Mouse (Mus musculus) intestine, postnatal 0 days (tissue): ENCODE measurements around the gene Zbtb14. TPM values are rescaled to one million over a fixed set of nuclear protein-coding genes. Genes with fewer than 3 reads are reported as not detected.

Experiments
- ATAC-seq: fragments of 200-750 bp; cut with Nextera tagmentation; 2 replicates; pipeline ENCODE4 v1.8.0; 2017; ENCODE audit warnings: mild to moderate bottlenecking, moderate TSS enrichment, moderate library complexity
- H3K27ac ChIP-seq: fragments of 300-500 bp; sonication (generic); 2 replicates; pipeline ENCODE4 v1.5.1; 2014; ENCODE audit warnings: mild to moderate bottlenecking, low read depth, low read length, moderate library complexity
- H3K27me3 ChIP-seq: fragments of 300-500 bp; sonication (generic); replicated peaks from 2 replicates; pipeline ENCODE4 v1.6.1; 2014; ENCODE audit warnings: low read length, mixed read lengths; ENCODE audit not compliant: control insufficient read depth, insufficient read depth
- H3K36me3 ChIP-seq: fragments of 300-500 bp; sonication (generic); 2 replicates; pipeline ENCODE4 v1.6.1; 2014; ENCODE audit warnings: mild to moderate bottlenecking, moderate library complexity; ENCODE audit not compliant: control insufficient read depth, insufficient read depth
- H3K4me1 ChIP-seq: fragments of 300-500 bp; sonication (generic); replicated peaks from 2 replicates; pipeline ENCODE4 v1.6.1; 2014; ENCODE audit warnings: antibody characterized with exemption, low read length, mixed read lengths; ENCODE audit not compliant: control insufficient read depth, insufficient read depth
- H3K4me2 ChIP-seq: fragments of 300-500 bp; sonication (generic); replicated peaks from 2 replicates; pipeline ENCODE4 v1.6.1; 2014; ENCODE audit warnings: low read depth, mild to moderate bottlenecking, moderate library complexity
- H3K4me3 ChIP-seq: fragments of 300-500 bp; sonication (generic); 2 replicates; pipeline ENCODE4 v1.5.1; 2014; ENCODE audit warnings: low read depth, low read length
- H3K9ac ChIP-seq: fragments of 300-500 bp; sonication (generic); 2 replicates; pipeline ENCODE4 v1.6.1; 2014; ENCODE audit warnings: mild to moderate bottlenecking, low read depth, low read length
- H3K9me3 ChIP-seq: fragments of 300-500 bp; sonication (generic); 2 replicates; pipeline ENCODE4 v1.6.1; 2016; ENCODE audit warnings: mixed run types; ENCODE audit not compliant: control insufficient read depth
- CTCF ChIP-seq: sonication (generic); IDR thresholded peaks from 2 replicates; pipeline ENCODE4 v1.5.1; 2016; ENCODE audit warnings: low read depth, mild to moderate bottlenecking, control low read depth, antibody characterized with exemption, moderate library complexity
- WGBS: fragments of 180-500 bp; shearing (Covaris S2); extraction: QIAGEN DNeasy Blood & Tissue Kit; methylation state at CpG from one replicate; pipeline ENCODE4 v1.1.7; 2014; 5-methylcytosine and 5-hydroxymethylcytosine counted together
- polyA plus RNA-seq: library from polyadenylated mRNA; unstranded; fragments of >200 nt; fragmentation: Nextera tagmentation; extraction: Ambion mirVana; gene quantifications from 2 replicates; pipeline ENCODE4 v1.2.1, GENCODE M21; 2015

Zbtb14 gene
- polyA plus RNA-seq, 1 experiment from 2014 or later: 6.8 TPM

DNA sequence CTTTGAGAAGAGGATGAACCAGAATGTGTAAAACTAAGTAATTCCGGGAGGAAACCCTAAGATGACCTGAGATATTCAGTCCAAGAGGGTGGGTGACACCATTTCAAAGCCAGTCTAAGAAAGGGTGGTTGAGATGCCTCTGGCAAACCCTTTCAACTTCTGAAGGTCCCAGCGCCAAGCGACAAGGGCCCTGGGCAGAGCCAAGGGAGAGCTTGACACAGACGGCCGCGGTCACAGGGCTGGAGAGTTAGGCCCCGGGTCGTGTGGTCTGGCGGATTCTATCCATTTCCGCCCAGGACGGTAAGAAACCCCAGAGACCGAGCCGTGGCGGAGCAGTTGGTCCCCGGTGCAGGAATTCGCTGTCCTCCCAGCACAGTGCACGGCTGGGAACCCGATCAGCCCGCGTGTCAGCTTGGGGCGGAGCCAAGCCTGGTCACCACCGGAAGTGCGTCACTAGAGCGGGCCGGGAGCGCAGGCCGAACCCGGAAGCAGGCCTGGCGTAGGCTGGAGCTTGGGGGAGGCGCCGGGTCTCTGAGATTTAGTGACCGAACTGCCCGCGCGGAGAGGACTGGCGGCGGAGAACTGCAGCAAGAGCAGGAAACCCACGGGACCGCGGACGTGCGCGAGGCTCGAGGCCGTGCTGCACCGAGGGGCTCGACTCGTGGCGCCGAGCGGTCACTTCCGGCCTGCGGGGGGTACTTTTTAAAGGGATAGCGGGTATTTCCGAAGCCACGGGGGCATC, 34.2 kb downstream of the Zbtb14 start:
- Histone ChIP-seq H3K4me3 (peak overlapping the region; percentile 94), H3K36me3 (no peaks in the 10 kb centered on the region), H3K27ac (peak overlapping the region; percentile 98), H3K4me2 (peak overlapping the region; percentile 76), H3K4me1 (no peaks in the 10 kb centered on the region), H3K9ac (peak overlapping the region; percentile 88), H3K9me3 (no peaks in the 10 kb centered on the region), H3K27me3 (no peaks in the 10 kb centered on the region)
- under 1% methylated on average over 55 of the region's 56 CpGs for WGBS
- ATAC-seq: peak; percentile 100
- TF ChIP-seq CTCF: no peak

DNA sequence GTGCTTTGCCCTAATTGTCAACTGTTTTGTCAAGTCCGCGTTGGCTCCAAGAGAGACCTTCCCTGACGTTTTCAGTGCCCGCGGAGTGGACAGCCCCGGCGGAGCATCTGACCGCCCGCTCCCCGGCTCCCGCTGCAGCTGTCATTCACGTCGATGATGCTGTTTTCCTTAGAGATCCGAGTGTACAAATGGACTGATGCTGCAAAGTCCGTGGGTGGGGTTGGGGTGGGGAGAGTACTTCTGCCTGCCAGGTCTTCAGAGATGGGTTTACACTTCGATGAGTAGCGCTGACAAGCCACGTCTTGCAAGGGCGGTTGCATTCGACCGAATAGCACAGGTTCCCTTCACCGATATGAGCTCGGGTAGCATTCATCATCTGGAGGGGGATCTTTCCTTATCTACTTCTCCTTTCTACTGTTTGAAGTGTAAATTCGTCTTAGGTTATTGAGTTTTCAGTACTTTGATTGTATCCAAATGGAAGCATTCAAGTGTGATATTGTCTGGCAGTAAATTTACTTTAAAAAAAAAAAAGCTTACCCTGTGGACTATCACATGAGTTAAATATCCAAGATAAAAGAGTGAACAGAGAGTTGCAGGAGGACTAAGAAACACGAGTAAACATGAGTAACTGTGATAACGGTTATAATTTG, 35.0 kb downstream of the Zbtb14 start:
- H3K4me2 ChIP-seq: peak overlapping the region; percentile 76
- no peaks in the 10 kb centered on the region for H3K27me3 ChIP-seq
- 3% methylated on average over 26 of the region's 26 CpGs for whole genome bisulfite sequencing
- H3K4me1 ChIP-seq: no peaks in the 10 kb centered on the region
- H3K9ac ChIP-seq: peak overlapping the region; percentile 88
- peak overlapping the region; percentile 94 for H3K4me3 ChIP-seq
- peak overlapping the region; percentile 98 for H3K27ac ChIP-seq
- H3K9me3 ChIP-seq: no peaks in the 10 kb centered on the region
- no peak for TF ChIP-seq CTCF
- peak; percentile 58 for ATAC-seq
- no peaks in the 10 kb centered on the region for H3K36me3 ChIP-seq

DNA sequence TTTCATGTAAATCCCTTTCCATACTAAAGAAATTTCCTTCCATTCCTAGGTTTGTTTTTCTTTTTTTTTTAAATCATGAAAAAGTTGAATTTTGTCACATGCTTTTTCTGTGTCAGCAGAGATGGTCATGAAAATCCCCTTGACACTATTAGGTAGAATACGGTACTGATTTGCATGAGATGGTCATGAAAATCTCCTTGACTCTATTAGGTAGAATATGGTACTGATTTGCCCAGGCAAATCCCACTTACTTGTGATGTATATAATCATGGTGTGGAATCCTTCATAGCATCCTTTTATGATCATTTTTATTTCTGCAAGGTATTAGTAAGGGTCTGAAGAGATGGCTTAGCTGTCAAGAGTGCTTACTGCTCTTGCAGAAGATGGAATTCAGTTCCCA, 38.7 kb downstream of the Zbtb14 start:
- Histone ChIP-seq H3K9ac (no peak overlapping the region), H3K4me1 (no peaks in the 10 kb centered on the region), H3K27me3 (no peaks in the 10 kb centered on the region), H3K4me3 (no peak overlapping the region), H3K27ac (no peak overlapping the region), H3K36me3 (no peaks in the 10 kb centered on the region), H3K9me3 (no peaks in the 10 kb centered on the region), H3K4me2 (no peak overlapping the region)
- no peak for ATAC-seq
- WGBS: 5% methylated on average over 1 of the region's 1 CpGs
- TF ChIP-seq CTCF: no peak

DNA sequence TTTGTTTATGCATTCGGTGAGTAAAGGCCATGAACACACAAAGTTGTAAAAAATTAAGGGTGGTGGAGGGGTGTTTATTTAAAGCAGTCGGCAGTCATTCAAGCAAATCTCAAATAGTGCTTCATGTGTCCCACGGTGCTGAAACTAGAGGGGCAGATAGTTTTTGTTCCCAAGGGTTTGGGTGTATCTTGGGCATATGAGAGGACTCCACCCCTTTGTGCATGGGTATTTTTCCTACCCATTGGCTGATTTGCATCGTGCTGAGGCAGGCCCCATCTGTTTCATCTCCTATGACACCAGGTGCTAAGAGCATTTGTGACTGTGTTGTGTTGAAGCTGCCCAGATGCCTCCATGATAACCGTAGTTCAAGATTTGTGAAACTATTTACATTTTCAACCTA, 55.0 kb downstream of the Zbtb14 start:
- Histone ChIP-seq H3K27ac (no peak overlapping the region), H3K4me2 (no peak overlapping the region), H3K9ac (no peak overlapping the region), H3K27me3 (peaks cover 30% of the 10 kb centered on the region), H3K9me3 (no peaks in the 10 kb centered on the region), H3K4me3 (no peak overlapping the region), H3K4me1 (no peaks in the 10 kb centered on the region), H3K36me3 (no peaks in the 10 kb centered on the region)
- no peak for TF ChIP-seq CTCF
- no peak for ATAC-seq
- 71% methylated on average over 5 of the region's 5 CpGs for WGBS

- no peak for TF ChIP-seq CTCF
- peak overlapping the region; percentile 34; the same call in 1 of the 2 replicates for H3K4me3 ChIP-seq
- WGBS: 33% methylated on average over 14 of the region's 14 CpGs
These were observed 55.6 kb downstream of the Zbtb14 start for GRCm38 (mm10) chr17:69438486-69438885.

GRCm38 (mm10) chr17:69438990-69439491, 56.2 kb downstream of the Zbtb14 start, which contains the start of gene Akain1:
TSS of gene Akain1 (plus strand) at chr17:69439326.
- Histone ChIP-seq H3K36me3 (no peaks in the 10 kb centered on the region), H3K27me3 (peaks cover 30% of the 10 kb centered on the region), H3K4me2 (peak within 1 kb of the TSS; percentile 68), H3K9ac (no peak within 1 kb of the TSS), H3K4me3 (peak within 1 kb of the TSS; percentile 34), H3K4me1 (no peaks in the 10 kb centered on the region), H3K27ac (no peak within 1 kb of the TSS), H3K9me3 (no peaks in the 10 kb centered on the region)
- peak; percentile 88 for ATAC-seq
- 1% methylated on average over 38 of the region's 44 CpGs for WGBS
- TF ChIP-seq CTCF: no peak

More at GRCm38 (mm10) chr17:69438486-69438885, 55.6 kb downstream of the Zbtb14 start:
- peak overlapping the region; percentile 68 for H3K4me2 ChIP-seq
- no peak for ATAC-seq
- H3K27me3 ChIP-seq: peaks cover 30% of the 10 kb centered on the region
- no peaks in the 10 kb centered on the region for H3K4me1 ChIP-seq
- no peak overlapping the region for H3K27ac ChIP-seq
- H3K9ac ChIP-seq: no peak overlapping the region
- H3K9me3 ChIP-seq: no peaks in the 10 kb centered on the region
- no peaks in the 10 kb centered on the region for H3K36me3 ChIP-seq
